18 mouse cellular contexts compared by ENCODE assay signal in the genomic region with DNA sequence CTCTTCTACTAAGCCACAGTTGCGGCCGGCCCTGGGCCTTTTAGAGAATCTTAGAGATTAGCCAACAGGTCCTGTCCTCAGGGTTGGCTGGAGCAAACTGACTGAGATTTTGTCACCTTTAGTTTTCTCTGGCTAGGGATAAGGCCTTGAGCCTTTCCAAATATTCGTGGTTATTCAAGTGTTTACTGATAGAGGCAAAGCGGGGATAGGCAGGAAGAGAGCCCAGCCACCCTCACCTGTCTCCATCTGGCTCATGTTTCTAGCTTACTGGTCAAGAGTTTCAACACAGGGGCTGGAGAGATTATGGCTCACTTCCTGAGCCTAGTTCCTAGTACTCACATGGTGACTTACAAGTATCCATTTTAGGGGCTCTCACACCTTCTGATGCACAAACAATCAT.
"Had no signal": no experiment of that assay in that cellular context is flagged by ENCODE, and none has a peak within 500 bp of the region (broad histone marks: within the 10 kb centered on the region; RNA-seq: fewer than 3 reads in every experiment).

No protein-coding gene starts in this region.

- H3K4me1 ChIP-seq: midbrain, embryonic 12.5 days; neural tube, embryonic 13.5 days; neural tube, embryonic 15.5 days had no signal

- DNase-seq: liver, embryonic 13.5 days; liver, postnatal 0 days; midbrain, embryonic 14.5 days; retina, postnatal 1 day; right cerebral cortex, adult 18-20 months; right cerebral cortex, postnatal 25 days; right cerebral cortex, postnatal 4 days; spleen, adult 18-20 months; thymus, adult 18-20 months; thymus, postnatal 14 days; thymus, postnatal 4 days had no signal

- ATAC-seq: liver, postnatal 0 days; midbrain, embryonic 16.5 days had no signal

- H3K4me3 ChIP-seq: liver, embryonic 13.5 days; liver, embryonic 15.5 days; midbrain, embryonic 10.5 days; midbrain, embryonic 12.5 days; myocyte; neural tube, embryonic 13.5 days; neural tube, embryonic 15.5 days had no signal

- H3K9me3 ChIP-seq: liver, embryonic 13.5 days; liver, embryonic 15.5 days; midbrain, embryonic 10.5 days; midbrain, embryonic 12.5 days; neural tube, embryonic 13.5 days; neural tube, embryonic 15.5 days had no signal

- H3K27ac ChIP-seq: liver, embryonic 13.5 days; liver, embryonic 15.5 days; midbrain, embryonic 12.5 days; neural tube, embryonic 13.5 days; neural tube, embryonic 15.5 days had no signal

- H3K27me3 ChIP-seq: midbrain, embryonic 12.5 days; neural tube, embryonic 13.5 days; neural tube, embryonic 15.5 days had no signal

- H3K4me2 ChIP-seq: liver, embryonic 13.5 days; liver, embryonic 15.5 days; midbrain, embryonic 12.5 days; neural tube, embryonic 13.5 days; neural tube, embryonic 15.5 days had no signal

- H3K9ac ChIP-seq: liver, embryonic 13.5 days; liver, embryonic 15.5 days; liver, postnatal 0 days; midbrain, embryonic 12.5 days; neural tube, embryonic 13.5 days; neural tube, embryonic 15.5 days had no signal

- H3K36me3 ChIP-seq: liver, embryonic 13.5 days; liver, embryonic 15.5 days; midbrain, embryonic 12.5 days; neural tube, embryonic 13.5 days; neural tube, embryonic 15.5 days had no signal
